Mouse (Mus musculus) lung, adult 2 months (tissue): ENCODE data around the gene Prodh2. TPM values are rescaled to one million over a fixed set of nuclear protein-coding genes. Genes with fewer than 3 reads are reported as not detected.
A peak's percentile ranks its signal among the peaks of the same experiment; 100 is the strongest.
"Not testable (repeated sequence)": the region's sequence is repeated elsewhere in the genome, so short reads cannot be mapped to it uniquely, and the experiment has no call there.

Experiments used
- DNase-seq: peaks from one replicate; pipeline ENCODE4 v3.0.0; 2022
- H3K4me1 ChIP-seq: fragments of 200-500 bp; 2 replicates; pipeline ENCODE4 v1.6.1; 2011; ENCODE audit warnings: low read length; ENCODE audit not compliant: control insufficient read depth, insufficient read depth
- H3K4me3 ChIP-seq: fragments of 200-500 bp; replicated peaks from 2 replicates; pipeline ENCODE3; 2011; ENCODE audit warnings: low read depth, mild to moderate bottlenecking, control low read depth, low read length; ENCODE audit errors: extremely low read depth
- CTCF ChIP-seq: fragments of 200-500 bp; IDR thresholded peaks from 2 replicates; pipeline ENCODE4 v1.5.1; 2011; ENCODE audit warnings: mild to moderate bottlenecking, low read length, control low read depth; ENCODE audit not compliant: insufficient read depth
- POLR2A ChIP-seq: fragments of 200-500 bp; IDR thresholded peaks from 2 replicates; pipeline ENCODE4 v1.6.1; 2011; ENCODE audit warnings: low read depth, mild to moderate bottlenecking, control low read depth, low read length, borderline replicate concordance; ENCODE audit errors: extremely low read depth
- WGBS: fragments of 180-500 bp; shearing (Covaris S2); methylation state at CpG from one replicate; pipeline ENCODE4 v1.1.7; 2018; 5-methylcytosine and 5-hydroxymethylcytosine counted together
- polyA plus RNA-seq: library from polyadenylated mRNA; depleted of rRNA; stranded (reverse); fragments of >200 nt; gene quantifications from 2 replicates; pipeline ENCODE4 v1.2.3, GENCODE M21; 2012

Gene Prodh2
- polyA plus RNA-seq, 1 experiment = not detected

GRCm38 (mm10) chr7:30484250-30484649 is 9.2 kb upstream of the Prodh2 start:
- no peak for DNase-seq
- no peaks in the 10 kb centered on the region for H3K4me1 ChIP-seq
- 14% methylated on average over 8 of the region's 8 CpGs for WGBS

GRCm38 (mm10) chr7:30490251-30490956 is 3.0 kb upstream of the Prodh2 start:
- WGBS = 27% methylated on average over 16 of the region's 16 CpGs

More at GRCm38 (mm10) chr7:30484250-30484649, 9.2 kb upstream of the Prodh2 start:
- no peak overlapping the region for H3K4me3 ChIP-seq
- TF ChIP-seq POLR2A (no peak), CTCF (no peak)

GRCm38 (mm10) chr7:30490957-30491307 is 2.5 kb upstream of the Prodh2 start:
- Histone ChIP-seq H3K4me1 (no peaks in the 10 kb centered on the region), H3K4me3 (no peak overlapping the region)
- no peak for DNase-seq
- TF ChIP-seq CTCF = no peak
- TF ChIP-seq POLR2A = no peak
- 18% methylated on average over 6 of the region's 6 CpGs for WGBS

More at GRCm38 (mm10) chr7:30490251-30490956, 3.0 kb upstream of the Prodh2 start:
- DNase-seq = peak; percentile 17
- TF ChIP-seq CTCF (peak; percentile 25; the same call in 1 of the 2 replicates), POLR2A (no peak)
- Histone ChIP-seq H3K4me3 (no peak overlapping the region), H3K4me1 (no peaks in the 10 kb centered on the region)

- H3K4me3 ChIP-seq = no peak overlapping the region
- 9% methylated on average over 4 of the region's 4 CpGs for WGBS
- H3K4me1 ChIP-seq = no peaks in the 10 kb centered on the region
- DNase-seq = peak; percentile 77
- TF ChIP-seq POLR2A (no peak), CTCF (peak; percentile 83)
These were observed 657 bp upstream of the Prodh2 start for GRCm38 (mm10) chr7:30492765-30493164.

GRCm38 (mm10) chr7:30495506-30496042 is 2.2 kb downstream of the Prodh2 start:
- H3K4me3 ChIP-seq, DNase-seq, H3K4me1 ChIP-seq: not testable (repeated sequence)
- 49% methylated on average over 5 of the region's 5 CpGs for WGBS

- not testable (repeated sequence) for H3K4me3 ChIP-seq, H3K4me1 ChIP-seq, DNase-seq
- 66% methylated on average over 5 of the region's 5 CpGs for WGBS
These were observed 7.7 kb downstream of the Prodh2 start for GRCm38 (mm10) chr7:30501159-30501558.

GRCm38 (mm10) chr7:30508061-30508460 is 14.6 kb downstream of the Prodh2 start:
- no peak for DNase-seq
- TF ChIP-seq CTCF (no peak), POLR2A (no peak)
- Histone ChIP-seq H3K4me3 (no peak overlapping the region), H3K4me1 (no peaks in the 10 kb centered on the region)
- WGBS = 43% methylated on average over 4 of the region's 4 CpGs

GRCm38 (mm10) chr7:30515003-30515760 is 21.8 kb downstream of the Prodh2 start:
- TF ChIP-seq CTCF (no peak), POLR2A (no peak)
- 55% methylated on average over 24 of the region's 24 CpGs for WGBS
- Histone ChIP-seq H3K4me1 (no peaks in the 10 kb centered on the region), H3K4me3 (no peak overlapping the region)
- DNase-seq = no peak

- no peak for DNase-seq
- H3K4me1 ChIP-seq = no peaks in the 10 kb centered on the region
- H3K4me3 ChIP-seq = no peak overlapping the region
- TF ChIP-seq CTCF = no peak
- no peak for TF ChIP-seq POLR2A
- WGBS = 37% methylated on average over 8 of the region's 8 CpGs
These were observed 24.9 kb downstream of the Prodh2 start for GRCm38 (mm10) chr7:30518325-30518724.

- no peaks in the 10 kb centered on the region for H3K4me1 ChIP-seq
- TF ChIP-seq CTCF = no peak
- TF ChIP-seq POLR2A = no peak
- H3K4me3 ChIP-seq = no peak overlapping the region
- 73% methylated on average over 4 of the region's 4 CpGs for WGBS
- no peak for DNase-seq
These were observed 27.0 kb downstream of the Prodh2 start for GRCm38 (mm10) chr7:30520396-30520795.
